Mouse (Mus musculus) layer of hippocampus, adult 18-20 months (tissue): ENCODE data around the gene Zfp715. TPM values are rescaled to one million over a fixed set of nuclear protein-coding genes. Genes with fewer than 3 reads are reported as not detected.
A peak's percentile ranks its signal among the peaks of the same experiment; 100 is the strongest.
"Not testable (repeated sequence)": the region's sequence is repeated elsewhere in the genome, so short reads cannot be mapped to it uniquely, and the experiment has no call there.

Experiments used
- DNase-seq, 2 experiments: peaks; one replicate each; pipeline ENCODE4 v3.0.0; 2022; ENCODE audit warnings: low spot score in 2 of 2
- total RNA-seq, 2 experiments: library from RNA; stranded (reverse); gene quantifications; 2 replicates each; pipeline ENCODE4 v1.2.3; 2021

Zfp715 gene
- total RNA-seq, 2 experiments from 2014 or later: 20.9 to 22.5 TPM

- DNase-seq: no peak
Measured at GRCm38 (mm10) chr7:43305235-43305634, 7.9 kb downstream of the Zfp715 start.

DNA sequence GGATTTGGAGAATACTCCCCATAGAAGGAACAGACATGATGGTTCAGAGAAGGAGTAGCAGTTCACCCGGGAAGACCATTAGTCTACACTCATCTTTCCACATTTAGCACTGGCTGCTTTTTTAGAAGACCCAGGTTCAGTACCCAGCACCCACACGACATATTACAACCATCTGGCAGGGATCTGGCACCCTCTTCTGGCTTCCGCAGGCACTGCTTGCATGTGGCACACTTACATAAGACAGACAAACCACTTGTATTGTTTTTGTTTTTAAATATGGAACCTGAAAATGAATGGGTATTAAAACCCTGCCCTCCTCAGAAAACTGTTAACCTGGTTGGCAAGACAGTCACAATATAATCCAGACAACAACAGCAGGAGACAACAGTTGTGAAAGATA lies 21.6 kb downstream of the Zfp715 start:
- no peak for DNase-seq

GRCm38 (mm10) chr7:43282859-43283595 lies 30.1 kb downstream of the Zfp715 start:
- DNase-seq: peak; percentile 78 to 95

- no peak for DNase-seq
Measured at GRCm38 (mm10) chr7:43282459-43282858, 30.6 kb downstream of the Zfp715 start.

- DNase-seq: no peak
Measured at GRCm38 (mm10) chr7:43277401-43277800, 35.7 kb downstream of the Zfp715 start.

- not testable (repeated sequence) for DNase-seq
Measured at GRCm38 (mm10) chr7:43276178-43276577, 36.9 kb downstream of the Zfp715 start.

DNA sequence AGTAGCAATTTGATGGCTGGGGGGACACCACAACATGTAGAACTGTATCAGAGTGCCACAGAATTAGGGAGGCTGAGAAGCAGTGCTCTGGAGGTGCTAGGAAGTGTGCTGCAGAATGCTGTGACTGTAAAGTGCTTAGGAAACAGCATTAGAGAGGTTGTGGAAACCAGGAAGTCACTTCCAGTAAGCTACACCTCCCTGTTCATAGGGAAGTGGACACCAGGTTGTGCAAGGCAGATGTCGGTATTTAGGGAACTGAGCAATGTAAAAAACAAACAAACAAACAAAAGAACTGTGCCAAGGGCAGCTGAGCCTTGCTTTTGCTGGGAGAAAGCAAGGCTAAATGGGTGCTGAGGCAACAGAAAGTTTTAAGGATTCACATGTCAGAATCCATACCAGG lies 39.6 kb downstream of the Zfp715 start:
- no peak for DNase-seq

- DNase-seq: not testable (repeated sequence)
Measured at GRCm38 (mm10) chr7:43267359-43267758, 45.7 kb downstream of the Zfp715 start.

DNA sequence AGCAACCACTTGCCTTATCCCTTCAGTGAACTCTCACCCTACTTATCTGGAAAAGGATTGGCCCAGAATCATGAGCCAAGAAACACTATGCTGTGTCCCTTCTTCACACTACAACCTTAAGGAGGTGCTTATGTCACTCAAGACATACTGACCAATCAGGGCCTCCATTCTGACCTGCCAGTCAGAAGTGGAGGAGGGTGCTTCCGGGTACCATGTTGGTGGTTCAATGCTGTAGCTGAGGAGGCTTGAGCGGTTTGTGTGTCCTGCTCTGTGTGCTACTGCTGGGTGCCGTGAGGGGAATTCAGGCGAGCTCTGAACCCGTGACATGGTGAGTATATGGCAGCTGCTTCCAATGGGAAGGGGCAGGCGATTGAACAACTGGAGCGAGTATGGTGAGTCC lies 59.6 kb downstream of the Zfp715 start:
- DNase-seq: no peak

- DNase-seq: not testable (repeated sequence)
Measured at GRCm38 (mm10) chr7:43250718-43251117, 62.4 kb downstream of the Zfp715 start.

Other genes starting within 250 kb of the Zfp715 start
- not detected for gene Zfp936, start 199.1 kb downstream of the Zfp715 start, total RNA-seq
- 1 to 10 TPM; 1.1 to 1.3 TPM for gene Siglecf, start 38.0 kb upstream of the Zfp715 start, total RNA-seq
- not detected for gene Siglecg, start 94.9 kb upstream of the Zfp715 start, total RNA-seq
- not detected for gene Lim2, start 114.4 kb upstream of the Zfp715 start, total RNA-seq
- gene Nkg7, start 123.8 kb upstream of the Zfp715 start, total RNA-seq: not detected
- not detected for gene Cldnd2, start 127.5 kb upstream of the Zfp715 start, total RNA-seq
- 10 to 100 TPM; 72.8 to 74.5 TPM for gene Etfb, start 130.8 kb upstream of the Zfp715 start, total RNA-seq
- gene Gm45233, start 130.8 kb upstream of the Zfp715 start, total RNA-seq: 1 to 10 TPM in 1 of 2 experiments, under 1 TPM in 1; 0.82 to 1.1 TPM
- gene Vsig10l, start 149.9 kb upstream of the Zfp715 start, total RNA-seq: 1 to 10 TPM; 2.6 to 2.7 TPM
- gene Iglon5, start 176.8 kb upstream of the Zfp715 start, total RNA-seq: 10 to 100 TPM; 21.4 to 23.2 TPM
- not detected for gene 4931406B18Rik, start 192.6 kb upstream of the Zfp715 start, total RNA-seq
- 1 to 10 TPM; 2.9 to 4.6 TPM for gene Cd33, start 231.1 kb upstream of the Zfp715 start, total RNA-seq
- gene Zfp658, start 249.0 kb upstream of the Zfp715 start, total RNA-seq: 1 to 10 TPM; 5.5 to 6.9 TPM